Mouse (Mus musculus) 3T3-L1 (cell line): ENCODE measurements around the gene Aco2.
"Not testable (repeated sequence)": the region's sequence is repeated elsewhere in the genome, so short reads cannot be mapped to it uniquely, and the experiment has no call there.

Source experiments
- DNase-seq: peaks from one replicate; pipeline ENCODE4 v3.0.0-alpha.2; 2015; ENCODE audit warnings: low read depth, low spot score

The Aco2 gene

DNA sequence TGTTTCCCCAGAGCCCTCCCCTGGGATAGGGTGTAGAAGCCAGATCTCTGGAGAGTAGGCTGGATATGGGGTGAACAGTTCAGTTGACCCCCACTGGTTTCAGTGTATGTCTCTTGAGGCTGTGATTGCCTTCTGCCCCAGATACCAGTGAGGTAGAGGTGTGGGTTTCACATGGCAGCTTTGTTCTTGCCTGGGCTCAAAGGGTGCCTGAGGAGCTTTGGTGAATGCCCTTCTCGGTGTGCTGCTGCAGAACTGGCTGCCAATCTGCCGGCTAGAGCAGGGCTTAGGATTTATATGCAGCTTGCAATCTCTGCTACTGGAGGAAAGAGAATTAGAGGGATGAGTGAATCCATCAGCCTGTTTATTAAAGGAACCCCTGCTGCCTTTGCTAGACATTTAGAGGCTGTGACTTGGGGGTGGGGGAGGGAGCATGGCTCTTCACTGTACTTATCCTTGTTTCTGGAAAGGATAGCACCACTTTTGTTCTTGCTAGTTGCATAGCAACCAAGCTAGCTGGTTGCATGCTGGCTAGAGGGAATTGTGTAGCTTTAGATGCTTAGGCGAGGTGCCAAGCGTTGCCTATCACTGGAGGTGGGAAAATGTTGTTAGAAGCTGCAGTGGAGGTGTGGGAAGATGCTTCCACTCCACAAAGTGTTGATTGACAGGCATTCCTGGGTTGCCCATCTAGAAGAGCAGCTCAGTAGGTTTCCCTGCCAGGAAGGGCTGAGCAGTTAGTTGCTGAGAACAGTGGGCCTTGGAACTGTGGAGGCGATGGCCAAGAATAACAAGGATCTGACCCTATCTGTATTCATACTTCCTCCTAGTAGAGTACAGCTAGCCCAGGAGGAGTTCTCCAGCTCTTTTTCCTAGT, 7.7 kb downstream of the Aco2 start:
- DNase-seq = no peak

DNA sequence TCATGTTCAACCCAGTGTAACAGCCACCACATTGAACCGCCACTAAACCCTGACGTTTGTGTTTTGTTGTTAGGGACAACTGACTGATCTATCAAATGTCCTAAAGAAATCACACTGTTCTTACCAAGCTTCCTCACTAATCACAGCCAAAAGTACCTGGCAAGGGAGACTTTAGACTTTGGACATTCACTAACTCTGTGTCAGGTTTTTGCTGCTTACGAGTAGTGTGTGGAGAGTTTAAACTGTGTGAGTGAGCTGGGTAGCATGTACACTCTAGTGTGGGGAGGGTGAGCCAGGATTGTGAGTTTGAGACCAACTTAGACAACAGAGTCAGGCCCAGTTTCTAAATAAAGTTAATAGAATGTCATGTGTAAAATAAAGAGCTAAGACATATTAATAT, 10.2 kb downstream of the Aco2 start:
- DNase-seq = no peak

DNA sequence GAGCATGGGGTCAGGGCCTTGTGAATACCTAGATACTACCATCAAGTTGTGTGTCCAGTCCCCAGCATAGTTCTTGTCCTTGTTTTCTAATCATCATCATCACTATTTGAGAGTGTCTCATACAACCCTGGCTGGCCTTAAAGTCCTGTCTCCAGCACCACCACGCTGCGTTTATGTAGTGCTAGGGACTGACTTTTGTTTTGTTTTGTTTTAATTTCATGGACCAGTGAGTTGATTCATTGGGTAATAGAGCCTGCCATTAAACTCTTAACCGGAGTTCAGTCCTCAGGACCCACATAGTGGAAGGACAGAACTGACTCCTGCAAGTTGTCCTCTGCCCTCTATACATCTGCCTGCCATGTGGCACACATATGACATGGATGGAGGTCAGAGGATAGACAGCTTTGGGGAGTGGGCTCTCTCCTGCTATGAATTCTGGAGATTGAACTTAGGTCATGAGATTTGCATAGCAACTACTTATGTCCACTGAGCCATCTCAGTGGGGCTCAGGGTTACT, 13.4 kb downstream of the Aco2 start:
- DNase-seq = no peak

DNA sequence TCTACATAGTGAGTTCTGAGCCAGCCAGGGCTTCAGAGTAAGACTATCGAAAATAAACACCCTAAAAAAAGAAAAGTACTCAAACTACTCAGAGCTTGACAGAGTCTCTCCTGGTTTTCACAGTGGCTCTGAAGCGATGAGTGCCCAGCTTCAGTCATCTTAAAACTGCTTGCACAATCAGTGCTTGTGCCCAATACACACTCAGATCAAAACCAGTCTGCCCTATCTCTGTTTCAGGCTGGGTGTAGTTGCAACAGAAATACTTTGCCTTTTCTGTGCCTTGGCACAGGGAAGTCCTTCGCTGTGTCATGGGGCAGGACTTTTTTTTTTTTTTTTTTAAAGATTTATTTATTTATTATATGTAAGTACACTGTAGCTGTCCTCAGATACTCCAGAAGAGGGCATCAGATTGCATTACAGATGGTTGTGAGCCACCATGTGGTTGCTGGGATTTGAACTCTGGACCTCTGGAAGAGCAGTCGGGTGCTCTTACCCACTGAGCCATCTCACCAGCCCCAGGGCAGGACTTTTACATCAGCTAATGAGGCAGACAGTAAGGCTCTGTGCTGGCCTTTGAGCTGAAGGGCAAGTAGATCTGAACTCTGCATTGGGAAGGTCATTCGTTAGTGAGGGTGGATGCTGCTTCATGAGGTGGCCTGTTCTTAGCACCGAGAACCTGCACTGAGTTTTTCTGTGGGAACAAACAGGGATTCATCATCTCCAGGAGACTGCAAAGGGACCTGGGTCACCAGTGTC, 14.9 kb downstream of the Aco2 start:
- no peak for DNase-seq

DNA sequence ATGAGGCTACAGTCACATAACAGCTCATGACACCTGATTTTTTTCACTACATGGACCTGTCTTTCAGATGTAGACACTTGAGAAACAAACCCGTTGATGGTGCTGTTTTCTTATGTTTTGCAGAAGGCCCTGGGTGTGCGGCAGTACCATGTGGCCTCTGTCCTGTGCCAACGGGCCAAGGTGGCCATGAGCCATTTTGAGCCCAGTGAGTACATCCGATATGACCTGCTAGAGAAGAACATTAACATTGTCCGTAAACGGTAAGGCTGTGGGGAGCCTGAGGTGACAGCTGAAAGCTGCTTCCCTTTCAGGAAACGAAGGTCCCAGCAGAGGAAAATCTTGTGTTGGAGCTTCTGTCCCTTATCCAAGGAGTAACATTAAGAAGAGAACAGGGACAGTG, 17.1 kb downstream of the Aco2 start:
- DNase-seq = no peak

DNA sequence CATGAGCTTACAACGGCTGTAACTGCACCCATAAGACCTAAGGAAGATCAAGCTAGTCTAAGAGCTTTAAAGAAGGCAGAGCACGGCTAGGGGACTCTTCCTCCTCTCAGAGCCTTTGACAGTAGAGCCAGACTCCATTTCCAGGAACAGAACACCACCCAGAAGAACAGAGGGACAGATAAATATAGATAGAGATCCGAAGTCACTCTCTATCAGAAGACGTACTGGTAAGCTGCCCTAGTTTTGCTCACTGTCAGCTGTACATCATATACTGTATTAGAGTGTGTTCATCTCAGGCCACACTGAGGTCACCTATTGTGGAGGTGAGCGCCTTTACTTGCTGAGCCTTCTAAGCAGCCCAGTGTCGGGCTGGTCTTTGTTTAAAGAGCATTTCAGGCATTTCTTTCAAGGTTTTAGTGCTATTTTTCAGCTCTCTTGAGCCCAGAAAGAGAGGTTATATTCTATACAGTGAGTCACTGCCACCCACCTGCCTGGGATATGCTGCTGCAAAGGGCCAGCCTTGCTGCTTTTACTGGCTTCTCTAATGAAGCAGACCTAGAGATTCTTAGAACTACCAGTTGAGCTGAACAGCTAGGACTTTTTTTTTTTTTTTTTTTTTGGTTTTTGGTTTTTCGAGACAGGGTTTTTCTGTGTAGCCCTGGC, 19.2 kb downstream of the Aco2 start:
- DNase-seq = no peak

DNA sequence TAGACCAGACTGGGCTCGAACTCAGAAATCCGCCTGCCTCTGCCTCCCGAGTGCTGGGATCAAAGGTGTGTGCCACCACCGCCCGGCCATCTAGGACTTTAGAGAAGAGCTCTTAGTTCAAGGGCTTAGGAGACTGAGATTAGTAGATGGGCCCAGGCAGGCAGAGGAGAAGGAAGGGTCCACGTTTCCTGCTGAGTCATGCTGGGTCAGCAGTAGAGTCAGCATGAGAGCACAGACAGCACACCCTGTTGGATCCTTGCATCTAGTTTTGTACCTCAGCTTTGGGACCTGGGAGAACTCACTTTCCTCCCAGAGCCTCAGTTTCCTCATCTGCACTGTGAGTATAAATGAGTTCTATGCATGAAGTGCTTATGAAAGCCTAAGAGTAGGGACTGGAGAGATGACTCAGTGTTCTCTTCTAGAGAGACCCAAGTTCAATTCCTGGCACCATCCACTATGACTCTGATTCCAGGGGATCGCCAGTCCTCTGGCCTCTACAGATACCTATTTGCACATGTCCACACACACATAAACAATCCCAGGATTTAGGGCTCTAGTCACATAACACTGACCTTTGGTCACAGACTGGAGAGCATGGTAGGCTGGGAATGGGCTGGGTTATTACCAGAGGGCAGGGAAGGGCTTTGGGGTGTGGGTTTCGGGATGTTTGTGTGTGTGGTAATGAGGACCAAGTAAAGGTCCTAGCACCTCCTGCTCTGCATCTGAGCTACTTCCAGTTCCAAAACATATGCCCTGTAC, 19.9 kb downstream of the Aco2 start:
- DNase-seq = peak; percentile 17

DNA sequence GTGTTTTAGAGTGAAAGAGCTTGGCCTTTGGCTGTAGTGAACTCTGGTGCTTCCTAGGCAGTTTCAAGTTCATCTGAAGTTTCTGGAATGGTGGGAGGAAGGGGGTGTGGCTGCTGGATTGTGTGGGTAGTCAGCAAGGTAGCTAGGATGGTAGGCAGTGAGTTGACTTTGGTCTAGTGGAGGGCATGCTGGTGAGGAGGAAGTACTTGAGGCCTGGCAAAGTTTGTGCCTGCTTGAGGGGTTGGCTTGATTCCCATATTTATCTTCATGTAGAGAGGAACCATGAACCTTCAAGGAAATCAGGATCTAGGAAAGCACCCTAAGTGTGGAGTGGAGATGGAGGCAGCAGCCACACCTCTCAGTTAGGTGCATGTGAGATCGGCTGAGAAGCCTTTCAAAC, 21.9 kb downstream of the Aco2 start:
- no peak for DNase-seq

DNA sequence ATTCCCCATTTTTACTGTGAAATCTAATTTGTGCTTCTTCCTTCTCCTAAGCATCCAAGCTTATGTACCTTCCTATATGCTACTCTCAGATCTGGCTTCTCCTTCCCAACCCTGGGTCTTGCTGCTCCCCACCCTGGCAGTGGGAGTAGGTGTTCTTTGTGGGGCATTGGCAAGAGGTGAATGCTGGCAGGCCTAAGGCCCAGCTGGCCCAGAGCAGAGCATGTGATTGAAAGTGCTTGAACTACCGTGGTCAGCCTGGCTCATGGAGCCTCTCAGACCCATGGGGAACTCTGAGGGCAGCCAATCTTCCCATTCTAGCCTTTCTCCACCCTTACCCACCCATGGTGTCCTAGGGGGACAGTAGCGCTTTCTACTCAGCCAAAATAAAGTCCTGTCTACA, 24.3 kb downstream of the Aco2 start:
- DNase-seq = no peak

DNA sequence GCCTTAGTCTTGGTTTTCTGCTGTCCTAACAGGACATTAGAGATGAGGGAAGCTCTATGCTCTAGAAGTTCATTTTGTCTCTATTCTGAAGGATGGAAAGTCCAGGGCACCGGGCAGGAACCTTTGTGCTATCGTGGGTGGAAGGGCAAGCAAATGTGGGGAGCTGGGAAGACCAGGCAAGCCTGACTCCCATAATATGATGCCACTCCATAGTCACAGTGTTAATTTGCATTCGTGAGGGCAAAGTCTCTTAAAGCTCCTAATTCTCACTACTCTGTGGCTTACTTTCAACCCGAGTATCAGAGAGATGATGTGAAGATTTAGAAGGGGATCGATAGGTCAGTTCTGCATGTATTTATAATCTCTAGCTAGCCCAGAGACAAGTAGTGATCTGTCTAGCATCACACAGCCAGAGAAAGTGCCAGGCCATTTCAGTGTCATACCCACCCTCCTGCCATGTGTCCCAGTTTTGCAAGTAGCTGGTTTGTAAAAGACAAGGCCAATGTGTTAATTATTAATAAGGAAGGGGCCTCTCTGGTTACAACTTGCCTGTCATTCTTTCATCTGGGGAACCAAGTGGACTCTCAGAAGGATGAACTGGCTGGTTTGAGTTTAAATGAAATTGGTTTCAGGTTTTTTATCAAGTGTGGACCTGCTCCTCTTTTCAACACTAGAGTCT, 25.6 kb downstream of the Aco2 start:
- no peak for DNase-seq

DNA sequence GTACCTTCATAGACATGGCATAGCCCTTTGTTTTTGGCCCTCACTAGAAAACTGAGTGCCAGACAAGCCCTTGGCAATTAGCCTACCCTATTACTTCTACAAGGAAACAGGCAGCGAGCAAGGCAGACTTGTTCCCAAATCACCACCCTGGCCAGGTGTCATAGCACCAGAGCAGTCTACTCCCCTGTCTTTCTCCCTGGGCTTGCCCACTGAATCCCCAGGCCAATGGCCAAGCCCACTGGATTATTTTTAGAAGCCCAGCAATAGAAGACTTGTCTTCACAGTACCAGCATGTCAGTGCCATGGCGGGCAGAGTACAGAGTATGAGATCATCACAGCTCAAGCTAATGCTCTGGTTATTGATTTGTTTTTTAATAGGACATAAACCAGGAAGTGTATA, 26.6 kb downstream of the Aco2 start:
- no peak for DNase-seq

DNA sequence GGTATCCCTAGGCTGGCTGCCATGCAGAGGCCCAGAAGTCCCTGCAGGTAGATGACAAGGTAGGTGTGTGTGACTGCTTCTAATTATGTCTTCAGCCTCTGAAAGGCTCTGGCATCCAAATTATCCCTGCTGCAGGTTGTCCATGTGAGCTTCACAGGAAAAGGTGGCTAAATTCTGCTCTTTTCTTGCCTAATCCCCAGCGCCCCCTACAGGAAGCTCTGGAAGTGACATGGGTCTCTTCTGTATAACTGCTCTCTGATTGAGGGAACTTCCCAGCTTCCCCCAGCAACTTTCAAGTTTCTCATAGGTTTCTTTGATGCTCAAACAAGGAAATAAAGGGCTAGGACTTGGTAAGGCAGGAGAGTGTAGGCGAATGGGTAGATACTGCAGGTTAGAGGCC, 32.8 kb downstream of the Aco2 start:
- peak; percentile 78 for DNase-seq

DNA sequence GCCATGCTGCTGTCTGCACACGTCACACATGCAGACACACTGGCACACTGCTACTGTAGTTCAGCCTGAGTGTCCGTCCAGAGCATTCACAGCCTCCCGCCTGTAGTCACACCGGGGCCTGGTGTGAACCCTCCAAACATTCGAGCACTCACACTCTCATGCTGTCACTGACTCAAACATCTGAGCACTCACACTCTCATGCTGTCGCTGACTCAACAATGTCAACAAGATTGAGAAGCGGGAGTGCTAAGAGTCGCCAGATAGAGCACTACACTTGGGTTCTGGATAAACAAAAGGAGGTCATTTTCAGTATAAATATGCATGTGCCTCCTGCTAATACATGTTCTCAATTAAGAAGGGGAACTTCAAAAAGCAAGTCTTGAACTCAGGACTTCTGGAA, 35.8 kb downstream of the Aco2 start:
- DNase-seq = no peak

DNA sequence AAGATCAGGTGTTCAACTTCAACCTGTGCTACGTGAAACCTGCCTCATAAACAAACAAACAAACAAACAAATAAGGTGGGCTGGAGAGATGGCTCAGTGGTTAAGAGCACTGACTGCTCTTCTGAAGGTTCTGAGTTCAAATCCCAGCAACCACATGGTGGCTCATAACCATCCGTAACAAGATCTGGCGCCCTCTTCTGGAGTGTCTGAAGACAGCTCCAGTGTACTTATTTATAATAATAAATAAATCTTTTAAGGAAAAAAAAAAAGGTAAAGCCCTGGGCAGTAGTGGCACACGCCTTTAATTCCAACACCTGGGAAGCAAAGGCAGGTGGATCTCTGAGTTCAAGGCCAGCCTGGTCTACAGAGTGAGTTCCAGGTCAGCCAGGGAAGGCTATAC, 36.7 kb downstream of the Aco2 start:
- DNase-seq = not testable (repeated sequence)

DNA sequence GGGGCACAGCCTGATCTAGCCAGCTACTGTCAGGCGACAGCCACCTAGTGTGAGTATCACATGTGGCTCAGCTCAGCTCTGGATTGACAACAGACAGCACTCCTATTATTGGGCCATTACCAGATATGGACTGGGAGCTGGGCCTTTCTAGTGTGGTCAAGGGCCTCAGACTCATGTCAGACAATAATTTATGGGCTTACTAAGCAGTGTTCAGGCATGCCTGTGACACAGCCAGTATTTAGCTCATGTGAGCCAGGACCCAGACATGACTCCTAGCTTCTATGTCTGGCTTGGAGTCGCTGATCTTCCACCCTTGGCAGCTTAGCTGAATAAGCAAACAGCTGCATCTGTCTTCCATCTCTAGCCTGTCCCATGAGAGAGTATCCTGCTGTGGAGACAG, 40.4 kb downstream of the Aco2 start:
- peak; percentile 71 for DNase-seq

DNA sequence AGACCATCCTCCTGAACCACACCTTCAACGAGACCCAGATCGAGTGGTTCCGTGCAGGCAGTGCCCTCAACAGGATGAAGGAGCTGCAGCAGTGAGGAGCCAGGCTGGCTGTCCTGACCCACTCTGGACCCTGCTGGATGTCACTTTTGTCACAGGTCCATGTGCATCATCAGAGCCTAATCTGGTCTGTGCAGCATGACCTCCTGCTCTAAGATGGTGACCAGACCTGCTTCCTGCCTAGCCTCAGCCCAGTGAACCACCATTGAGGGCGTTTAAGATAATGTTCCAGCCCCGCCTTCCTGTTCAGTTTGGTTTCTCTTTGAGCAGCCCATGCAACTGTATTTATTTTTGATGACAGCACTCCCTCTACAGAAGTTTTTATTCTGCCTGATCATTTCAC, 42.6 kb downstream of the Aco2 start:
- DNase-seq = no peak

DNA sequence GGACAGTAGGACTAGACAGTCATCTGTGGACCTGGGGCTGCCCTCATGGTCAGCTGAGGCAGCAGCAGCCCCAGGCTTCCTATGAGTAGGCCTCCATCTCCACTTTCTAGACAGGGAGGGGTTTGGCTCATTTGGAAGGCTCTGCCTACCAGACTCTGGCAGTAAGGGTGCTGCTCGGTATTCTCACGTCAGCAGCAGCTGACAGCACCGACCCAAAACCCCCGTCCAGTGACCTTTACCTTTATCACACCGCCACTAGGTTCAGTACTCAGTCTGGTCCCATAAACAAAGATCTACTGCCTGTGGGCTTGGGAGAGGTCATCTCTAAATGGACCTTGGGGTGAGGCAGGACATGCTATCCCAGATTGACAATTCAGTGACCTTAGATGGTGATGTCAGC, 43.6 kb downstream of the Aco2 start:
- no peak for DNase-seq

DNA sequence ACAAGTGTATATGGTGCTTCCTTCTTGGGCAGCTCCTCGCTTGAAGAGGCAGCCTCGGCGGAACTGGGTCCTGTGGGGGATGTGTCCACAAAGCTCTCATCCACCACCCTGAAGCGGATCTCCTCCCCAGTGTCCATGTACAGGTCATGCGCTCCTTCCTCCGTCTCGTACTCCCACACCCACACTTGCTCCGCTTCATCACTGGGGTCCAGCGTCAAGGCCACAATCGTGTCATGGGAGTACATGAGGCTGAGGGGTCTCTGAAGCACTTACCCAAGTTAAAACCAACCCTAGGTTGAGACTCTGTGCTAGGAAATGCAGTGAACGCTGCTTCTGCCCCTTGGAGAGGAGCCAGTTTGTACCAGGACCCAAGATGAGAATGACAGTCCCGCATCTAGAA, 45.1 kb downstream of the Aco2 start:
- no peak for DNase-seq

DNA sequence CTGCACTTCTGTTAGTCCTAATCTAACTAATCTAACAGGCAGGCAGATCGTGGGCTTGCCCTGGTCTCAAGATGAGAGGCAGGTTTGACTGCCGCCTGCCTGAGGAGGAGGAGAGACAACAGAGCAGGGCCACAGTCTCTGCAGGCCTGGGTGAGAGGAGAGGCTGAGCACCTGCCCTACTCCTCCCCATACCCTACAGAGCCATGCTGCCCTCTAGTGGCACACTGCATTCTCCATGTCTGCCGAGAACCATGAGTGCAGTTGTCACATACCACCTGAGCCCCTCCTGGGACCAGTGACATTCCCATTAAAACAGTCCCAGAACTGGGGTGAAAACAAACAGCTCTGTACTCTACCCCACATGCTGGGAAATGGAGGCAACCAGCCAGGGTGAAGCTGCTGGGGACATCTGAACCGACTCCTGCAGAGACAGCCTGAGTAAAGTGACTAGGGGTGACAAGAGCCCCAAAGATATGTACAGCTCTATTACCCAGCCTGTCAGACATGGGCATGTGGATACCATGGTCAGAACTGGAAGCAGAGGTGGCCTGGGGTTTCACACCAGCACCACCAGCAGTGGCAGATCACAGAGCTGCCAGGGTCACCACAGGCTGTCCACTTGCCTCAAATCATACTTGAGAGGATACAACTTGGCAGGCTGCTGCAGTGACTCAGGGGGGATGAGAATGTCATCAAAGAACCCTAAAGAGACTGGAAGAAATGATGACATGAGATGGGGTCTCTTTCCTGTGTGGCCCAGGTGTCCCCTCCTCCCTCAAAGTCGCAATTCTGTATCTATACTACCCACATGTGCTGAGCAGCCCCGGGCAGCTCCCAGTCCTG, 45.7 kb downstream of the Aco2 start:
- DNase-seq = peak; percentile 75

DNA sequence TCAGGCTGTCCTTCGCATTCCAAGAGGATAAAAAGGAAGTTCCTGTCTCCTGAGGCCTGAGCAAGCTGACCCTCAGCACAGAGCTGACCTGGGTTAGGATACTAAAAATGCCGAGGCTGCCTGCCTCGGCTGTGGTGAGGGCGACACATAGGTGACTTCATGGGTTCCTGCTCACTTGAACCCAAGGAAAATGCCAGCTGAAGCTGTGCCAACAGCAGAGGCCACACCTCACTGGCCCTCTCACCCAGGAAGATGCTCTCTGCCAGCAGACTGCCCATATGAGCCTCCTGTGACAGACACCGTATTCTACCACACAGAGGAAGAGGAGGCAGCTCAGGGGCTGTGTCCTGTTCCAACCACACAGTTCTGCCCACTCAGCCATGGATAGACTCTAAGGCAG, 47.0 kb downstream of the Aco2 start:
- DNase-seq = no peak
